Mouse (Mus musculus) spleen, adult 2 months (tissue): ENCODE results near the gene Wdr74.

ENCODE experiments used
- CTCF ChIP-seq: fragments of 200-500 bp; IDR thresholded peaks from 2 replicates; pipeline ENCODE4 v1.5.1; 2011; ENCODE audit warnings: mild to moderate bottlenecking, inconsistent platforms; ENCODE audit not compliant: insufficient read depth, insufficient read length, insufficient replicate concordance; ENCODE audit errors: extremely low read depth
- POLR2A ChIP-seq: fragments of 200-500 bp; IDR thresholded peaks from 2 replicates; pipeline ENCODE4 v1.6.1; 2011; ENCODE audit warnings: low read depth, low read length, inconsistent platforms

DNA sequence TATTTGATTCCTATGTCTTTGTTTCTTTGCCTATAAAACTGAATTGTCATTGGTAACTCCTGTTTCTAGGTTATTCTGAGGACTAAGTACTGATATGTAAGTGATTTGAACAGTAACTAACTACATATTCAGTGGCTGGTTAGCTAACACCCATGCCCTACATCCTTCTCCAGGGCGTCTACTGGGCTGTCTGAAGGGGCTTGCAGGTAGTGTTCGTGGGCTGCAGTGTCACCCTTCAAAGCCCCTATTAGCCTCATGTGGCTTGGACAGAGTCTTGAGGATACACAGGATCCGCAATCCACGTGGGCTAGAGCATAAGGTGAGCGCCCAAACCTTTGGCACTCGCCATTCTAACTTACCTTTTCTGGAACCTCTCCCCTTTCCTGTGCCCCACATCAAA lies 4.0 kb downstream of the Wdr74 start:
- no peak for TF ChIP-seq CTCF
- no peak for TF ChIP-seq POLR2A
